Mouse (Mus musculus) embryo, embryonic 11 days (tissue): ENCODE results near the gene Egln1.

Experiments used
- DNase-seq: peaks from one replicate; pipeline ENCODE4 v3.0.0-alpha.2; 2015

The Egln1 gene

GRCm38 (mm10) chr8:124949209-124950068 is at the start of gene Egln1:
TSS of gene Egln1 (minus strand) at chr8:124949324.
- DNase-seq = peak; percentile 94

DNA sequence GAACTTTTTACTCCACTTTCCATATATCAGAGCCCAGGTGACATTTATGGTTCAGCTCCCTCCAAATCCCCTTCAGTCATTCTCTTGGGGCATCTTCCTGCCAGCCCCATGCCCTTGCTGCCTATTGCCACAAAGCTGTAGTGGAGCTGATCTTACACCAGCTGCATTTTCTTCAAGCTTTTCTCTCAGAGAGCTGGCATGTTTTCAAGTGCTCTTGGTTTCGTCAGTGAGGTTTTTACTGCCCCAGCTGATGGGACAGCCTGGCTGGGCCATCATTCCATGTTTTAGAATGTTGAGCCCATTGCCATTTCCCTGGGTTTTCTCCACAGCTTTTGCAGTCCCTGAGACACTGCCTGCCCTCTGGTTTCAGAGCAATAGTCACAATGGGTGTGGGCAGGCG is 46.7 kb upstream of the Egln1 start:
- no peak for DNase-seq

- DNase-seq = no peak
Observed at GRCm38 (mm10) chr8:124991668-124991926, 42.5 kb upstream of the Egln1 start.

DNA sequence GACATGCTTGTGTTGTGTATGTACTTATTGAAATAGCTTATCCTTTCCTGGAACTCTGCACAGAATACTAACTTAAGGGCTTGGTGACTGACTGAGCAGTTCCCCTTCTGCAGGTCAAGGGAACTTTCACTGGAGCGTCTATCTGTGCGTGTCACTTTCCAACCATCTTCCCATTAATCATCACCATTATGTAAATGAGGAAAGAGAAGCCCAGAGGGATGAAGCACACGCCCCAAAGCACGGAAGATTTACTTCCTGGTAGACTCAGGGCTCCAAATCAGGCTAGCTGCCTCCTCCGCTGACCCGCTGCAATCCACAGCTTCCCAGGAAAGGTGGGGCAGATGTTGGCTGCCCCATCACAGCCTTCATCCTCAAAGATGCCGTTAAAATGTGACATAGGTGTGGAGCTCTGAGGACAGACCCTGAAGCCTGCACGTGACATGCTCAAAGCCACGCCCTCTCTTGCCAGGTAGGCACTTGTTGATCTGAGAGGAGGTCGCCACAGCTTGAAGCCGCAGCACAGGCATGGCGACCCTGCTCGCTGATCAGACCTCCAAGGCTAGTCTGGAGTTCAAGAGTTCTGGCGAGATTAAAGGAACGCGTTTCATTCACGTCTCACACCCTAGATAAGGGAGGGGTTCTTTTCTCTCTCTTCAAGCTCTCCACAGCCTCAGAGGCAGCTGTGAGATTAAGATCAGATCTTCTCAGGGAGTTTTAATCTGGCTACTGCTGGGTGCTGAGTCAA is 42.0 kb upstream of the Egln1 start:
- no peak for DNase-seq

DNA sequence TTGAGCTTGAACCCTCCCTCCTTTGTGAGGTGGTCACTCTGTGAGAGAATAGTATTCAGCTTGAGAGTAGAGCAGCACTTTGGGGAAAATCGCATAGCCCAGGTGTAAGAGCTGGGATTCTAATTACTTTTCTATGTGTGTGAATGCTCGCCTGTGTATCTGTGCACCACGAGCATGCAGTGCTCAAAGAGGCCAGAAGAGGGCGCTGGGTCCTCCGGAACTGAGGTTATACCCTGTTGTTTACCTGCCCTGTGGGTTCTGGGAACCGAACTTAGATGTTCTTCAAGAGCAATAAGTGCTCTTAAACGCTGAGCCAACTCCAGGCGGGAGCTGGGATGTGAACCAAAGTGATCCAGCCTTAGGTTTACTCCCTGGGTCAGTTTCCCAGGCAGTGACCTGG is 31.7 kb upstream of the Egln1 start:
- no peak for DNase-seq

DNA sequence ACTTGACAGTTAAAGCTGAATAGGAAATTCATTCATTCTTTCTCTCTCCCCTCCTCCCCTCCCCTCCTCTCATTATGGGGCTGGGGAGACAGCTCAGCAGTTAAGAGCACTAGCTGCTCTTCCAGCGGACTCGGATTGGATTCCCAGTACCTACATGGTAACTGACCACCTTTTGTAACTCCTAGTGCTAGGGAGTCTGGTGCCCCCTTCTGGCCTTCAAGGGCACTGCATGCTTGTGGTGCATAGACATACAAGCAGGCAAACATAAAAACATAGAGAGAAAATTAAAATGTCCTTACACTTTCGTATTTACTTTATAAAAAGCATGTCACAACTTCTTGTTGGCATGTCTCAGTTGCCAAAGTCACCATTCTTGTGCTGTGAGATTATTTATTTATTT is 30.9 kb upstream of the Egln1 start:
- DNase-seq = no peak

DNA sequence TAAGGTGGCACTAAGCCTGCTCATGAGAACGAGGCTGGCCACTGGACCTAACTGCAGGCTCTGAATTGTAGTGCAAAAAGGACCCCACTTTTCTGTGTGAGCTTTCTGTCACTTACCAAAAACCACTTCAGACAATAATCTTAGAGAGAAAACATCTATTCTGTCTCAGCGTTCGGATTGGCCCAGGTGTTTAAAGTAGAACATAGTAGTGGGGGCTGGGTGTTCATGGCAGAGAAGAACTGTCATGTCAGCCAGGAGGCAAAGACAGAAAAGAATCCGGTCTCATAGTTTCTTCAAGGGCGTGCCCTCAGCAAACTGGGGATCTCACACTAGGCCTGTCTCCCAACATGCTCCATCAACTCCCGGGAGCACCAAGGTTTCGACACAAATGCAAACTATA is 28.9 kb upstream of the Egln1 start:
- DNase-seq = no peak

DNA sequence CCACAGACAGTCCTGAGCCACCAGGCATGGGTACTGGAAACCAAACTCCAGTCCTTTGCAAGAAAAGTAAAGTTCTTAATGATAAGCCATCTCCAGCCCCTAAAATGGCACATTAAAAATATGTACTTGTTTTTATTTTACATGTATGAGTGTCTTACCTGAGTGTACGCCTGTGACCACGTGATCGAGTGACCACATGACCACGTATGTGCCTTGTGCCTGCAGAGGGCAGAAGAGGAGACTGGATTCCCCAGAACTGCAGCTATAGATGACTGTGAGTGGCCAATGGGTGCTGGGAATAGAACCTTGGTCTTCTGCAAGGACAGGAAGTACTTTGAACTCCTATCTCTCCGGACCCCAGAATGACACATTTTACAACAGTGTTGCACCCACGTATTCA is 27.1 kb upstream of the Egln1 start:
- no peak for DNase-seq

DNA sequence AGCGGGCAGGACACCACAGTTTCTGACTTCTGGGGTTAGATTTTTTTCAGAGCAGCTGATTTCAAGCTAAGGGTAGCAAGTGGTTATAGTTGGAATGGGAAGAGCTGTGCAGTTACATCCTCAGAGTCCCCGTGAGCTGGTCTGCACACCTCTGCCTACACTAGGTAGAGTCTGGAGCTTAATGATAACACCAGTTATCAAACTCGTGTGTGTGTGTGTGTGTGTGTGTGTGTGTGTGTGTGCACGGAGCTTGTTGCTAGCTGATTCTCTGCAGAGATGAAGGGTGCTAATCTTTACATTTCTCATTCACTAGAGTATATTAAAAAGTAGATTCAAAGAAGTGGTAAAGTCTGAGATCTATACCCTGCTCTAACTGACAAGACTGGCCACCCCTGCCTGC is 25.1 kb upstream of the Egln1 start:
- no peak for DNase-seq

GRCm38 (mm10) chr8:124973221-124973620 is 24.1 kb upstream of the Egln1 start:
- no peak for DNase-seq

DNA sequence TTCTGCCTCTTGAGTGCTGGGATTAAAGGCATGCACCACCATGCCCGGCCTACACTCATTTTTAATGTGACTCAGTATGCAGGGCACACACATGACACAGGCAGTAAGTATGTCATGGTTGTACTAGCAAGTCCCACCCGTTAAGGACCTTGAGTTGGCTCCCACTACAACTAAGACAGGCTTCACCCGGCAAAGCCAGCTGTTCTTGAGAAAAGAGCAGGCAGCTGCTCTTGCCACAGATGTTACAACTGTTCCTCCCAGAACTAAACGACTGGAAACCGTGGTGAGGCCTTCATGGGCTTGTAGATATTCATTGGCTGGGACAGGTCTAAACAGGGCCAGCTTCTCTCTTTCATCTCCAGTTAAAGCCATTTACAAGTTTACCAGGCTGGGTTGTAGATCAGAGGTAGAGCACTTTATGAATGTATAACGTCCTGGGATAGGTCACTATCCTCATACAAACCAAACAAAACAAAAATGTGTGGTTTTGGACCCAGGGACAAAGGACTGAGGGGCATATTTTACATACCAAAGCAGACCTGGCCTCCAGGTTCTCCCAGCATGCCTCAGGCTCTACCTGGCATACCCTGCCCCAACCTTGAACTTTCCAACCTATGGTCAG is 21.3 kb upstream of the Egln1 start:
- DNase-seq = no peak

DNA sequence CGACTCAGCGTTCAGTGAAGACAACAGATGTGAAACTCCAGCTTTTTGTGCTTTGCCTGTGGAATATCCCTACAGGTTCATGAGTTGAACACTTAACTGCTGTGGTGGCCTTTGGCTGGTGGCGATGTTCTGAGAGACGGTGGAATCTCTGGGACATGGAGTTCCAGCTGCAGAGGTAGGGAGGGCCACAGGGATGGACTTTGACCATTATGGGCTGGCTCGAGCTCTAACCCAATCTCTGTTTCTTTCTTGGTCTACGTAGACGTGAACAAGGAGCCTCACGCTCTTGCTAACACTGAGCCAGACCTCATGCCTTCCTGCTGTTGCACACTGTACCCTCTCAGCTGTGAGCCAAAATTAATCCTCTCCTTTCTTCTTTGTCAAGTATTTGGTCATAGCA is 15.8 kb upstream of the Egln1 start:
- no peak for DNase-seq

DNA sequence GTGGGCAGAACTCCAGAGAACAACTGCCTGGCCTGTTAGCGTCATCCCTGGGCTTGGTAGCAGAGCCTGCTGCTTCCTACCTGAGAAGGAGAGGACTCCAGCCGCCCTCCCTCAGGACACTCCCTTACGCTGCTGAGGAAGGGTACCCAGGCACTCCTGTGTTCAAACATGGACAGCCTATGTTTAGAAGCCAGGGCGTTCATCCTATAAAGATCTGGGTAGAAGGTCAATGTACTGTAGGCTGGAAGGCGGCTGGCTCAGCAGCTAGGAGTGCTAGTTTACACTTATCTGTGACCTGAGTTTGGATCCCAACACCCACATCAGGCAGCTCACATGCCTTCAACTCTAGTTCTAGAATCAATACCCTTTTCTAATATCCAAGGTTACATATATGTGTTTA is 14.1 kb upstream of the Egln1 start:
- no peak for DNase-seq

DNA sequence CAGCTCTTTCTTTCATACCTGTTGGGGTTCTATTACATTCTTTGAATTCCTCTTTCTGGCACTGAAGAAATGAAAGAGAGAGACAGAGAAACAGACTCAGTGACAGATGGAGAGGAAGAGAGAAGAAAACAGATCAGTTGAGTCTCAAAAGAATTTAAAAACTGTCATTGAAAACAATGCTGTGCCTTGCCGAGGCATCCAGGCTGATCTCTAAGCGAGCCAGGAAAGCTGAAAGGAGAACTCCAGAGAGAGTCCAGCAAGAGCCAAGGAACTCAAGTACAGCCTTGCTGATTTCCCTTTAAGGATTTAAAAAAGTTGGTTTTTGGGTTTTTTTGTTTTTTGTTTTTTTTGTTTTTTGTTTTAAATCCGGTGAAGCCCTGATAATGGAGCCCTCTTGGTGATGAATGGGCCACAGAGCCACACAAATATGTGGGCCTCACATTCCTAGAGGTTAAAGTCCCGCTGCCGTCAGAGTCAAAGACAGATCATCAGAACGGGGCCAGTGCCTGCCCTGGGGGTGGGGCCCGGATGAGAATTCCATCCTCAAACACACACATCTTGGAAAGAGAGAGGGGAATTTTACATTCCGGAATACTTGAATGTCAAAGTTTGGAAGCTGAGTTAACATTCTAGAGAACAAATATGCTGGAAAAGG is 11.2 kb upstream of the Egln1 start:
- DNase-seq = peak; percentile 46

DNA sequence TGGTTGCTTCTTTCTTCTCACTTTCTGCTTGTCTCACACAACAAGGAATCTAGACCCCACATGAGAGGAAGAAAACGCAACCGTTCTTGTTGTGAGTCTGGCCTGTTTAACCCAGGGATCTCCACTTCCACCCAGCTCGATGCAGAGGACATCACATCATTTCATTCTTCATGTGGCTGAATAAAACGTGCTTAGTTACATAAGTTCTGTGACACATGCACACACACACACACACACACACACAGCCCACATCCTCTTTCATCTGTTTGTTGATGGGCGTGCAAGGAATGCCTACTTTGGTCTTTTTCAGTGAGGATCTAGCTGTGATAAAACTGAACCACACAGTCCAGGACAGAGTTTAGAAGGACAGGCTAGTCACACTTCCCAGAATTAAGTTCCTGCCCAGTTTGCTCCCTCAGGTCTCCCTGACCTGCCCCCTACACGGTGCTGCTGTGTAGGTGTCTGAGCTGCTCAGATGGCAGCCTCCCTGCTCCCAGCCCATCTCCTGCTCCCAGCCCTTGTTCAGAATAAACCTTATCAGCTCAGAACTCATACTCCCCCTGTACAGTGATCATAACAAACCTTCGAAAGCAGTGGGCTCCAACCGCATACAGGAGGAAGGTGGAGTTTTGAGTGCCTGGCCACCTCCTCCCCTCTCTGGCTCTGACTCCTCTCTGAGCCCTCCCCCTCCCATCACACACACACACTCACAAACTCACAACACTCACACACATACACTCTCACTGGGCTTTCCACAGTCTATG is 10.5 kb upstream of the Egln1 start:
- DNase-seq = peak; percentile 37

DNA sequence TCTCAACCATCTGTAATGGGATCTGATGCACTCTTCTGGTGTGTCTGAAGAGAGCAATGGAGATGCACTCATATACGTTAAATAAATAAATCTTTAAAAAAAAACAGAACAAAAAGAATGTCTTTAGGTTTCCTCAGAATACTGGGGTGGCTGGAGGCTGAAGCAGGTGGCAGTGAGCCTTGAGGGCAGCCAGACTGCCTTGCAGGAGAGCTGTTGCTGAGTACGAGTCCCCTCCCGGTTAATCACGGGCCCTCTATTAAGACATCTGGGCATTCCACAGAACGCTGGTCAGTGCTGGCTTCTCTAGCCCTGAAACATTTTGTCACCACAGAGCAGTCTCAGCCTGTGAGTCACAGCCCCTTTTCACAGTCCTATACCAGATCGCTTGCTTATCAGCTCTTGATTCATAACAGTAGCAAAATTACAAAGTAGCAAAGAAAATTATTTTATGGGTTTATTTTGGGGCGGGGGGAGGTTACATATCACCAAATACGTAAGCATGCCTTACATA is 5.5 kb upstream of the Egln1 start:
- no peak for DNase-seq

GRCm38 (mm10) chr8:124953188-124953587 is 4.1 kb upstream of the Egln1 start:
- DNase-seq = no peak

DNA sequence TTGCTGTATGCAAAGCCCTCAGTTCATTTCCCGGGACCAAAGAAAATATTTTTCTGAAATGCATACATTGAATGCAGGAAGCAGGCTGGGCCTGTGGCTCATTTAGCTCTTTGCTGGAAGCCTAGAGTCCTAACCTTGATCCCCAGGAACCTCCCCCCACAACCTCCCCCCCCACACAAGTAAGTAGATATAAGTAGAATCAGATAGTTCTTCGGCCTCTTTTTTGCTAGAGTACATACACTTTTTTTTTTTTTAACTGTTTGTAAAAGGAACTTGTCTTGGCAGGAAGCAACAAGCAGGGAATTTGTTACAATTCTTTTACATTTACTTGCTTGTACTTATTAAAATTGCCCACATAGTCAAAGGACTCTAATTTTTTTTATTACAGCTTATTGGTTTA is 1.7 kb upstream of the Egln1 start:
- DNase-seq = no peak

- DNase-seq = peak; percentile 39
Observed at GRCm38 (mm10) chr8:124950069-124950456, 939 bp upstream of the Egln1 start.

GRCm38 (mm10) chr8:124948733-124949111 is 402 bp downstream of the Egln1 start:
- no peak for DNase-seq

GRCm38 (mm10) chr8:124947865-124948732 is 1.0 kb downstream of the Egln1 start:
- DNase-seq = peak; percentile 68

DNA sequence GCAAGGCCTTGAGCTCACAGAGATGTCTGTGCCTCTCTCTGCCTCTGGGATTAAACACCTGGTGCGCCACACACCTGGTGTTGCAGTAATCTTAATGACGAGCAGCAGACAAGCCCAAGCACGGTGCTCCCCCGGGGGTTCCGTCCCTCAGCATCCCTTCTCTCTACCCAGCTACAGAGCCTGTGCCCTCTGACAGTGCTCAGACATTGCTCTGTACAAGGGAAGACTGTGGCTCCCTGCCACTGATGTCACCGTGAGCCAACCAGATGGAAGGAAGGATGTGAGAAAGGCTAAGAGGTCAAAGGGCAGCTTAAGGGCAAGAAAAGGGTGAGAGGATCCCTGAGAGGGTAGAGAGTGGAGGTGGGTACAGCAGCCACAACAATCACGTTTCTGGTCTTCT is 4.7 kb downstream of the Egln1 start:
- peak; percentile 40 for DNase-seq
